Mouse (Mus musculus) gastrocnemius, postnatal 4 days (tissue): Measurements from ENCODE around the gene Nbas. TPM values are rescaled to one million over a fixed set of nuclear protein-coding genes. Genes with fewer than 3 reads are reported as not detected.

ENCODE experiments used
- DNase-seq, 2 experiments: peaks; one replicate each; pipeline ENCODE4 v3.0.0; 2021 to 2022; ENCODE audit warnings: low spot score in 2 of 2, mixed read lengths in 2 of 2
- total RNA-seq, 2 experiments: library from RNA; stranded (reverse); gene quantifications; 2 replicates each; pipeline ENCODE4 v1.2.3; 2021

The Nbas gene
- total RNA-seq, 2 experiments from 2014 or later: 21.7 to 22.9 TPM

GRCm38 (mm10) chr12:13613041-13613440 lies 344.1 kb downstream of the Nbas start:
- no peak for DNase-seq

DNA sequence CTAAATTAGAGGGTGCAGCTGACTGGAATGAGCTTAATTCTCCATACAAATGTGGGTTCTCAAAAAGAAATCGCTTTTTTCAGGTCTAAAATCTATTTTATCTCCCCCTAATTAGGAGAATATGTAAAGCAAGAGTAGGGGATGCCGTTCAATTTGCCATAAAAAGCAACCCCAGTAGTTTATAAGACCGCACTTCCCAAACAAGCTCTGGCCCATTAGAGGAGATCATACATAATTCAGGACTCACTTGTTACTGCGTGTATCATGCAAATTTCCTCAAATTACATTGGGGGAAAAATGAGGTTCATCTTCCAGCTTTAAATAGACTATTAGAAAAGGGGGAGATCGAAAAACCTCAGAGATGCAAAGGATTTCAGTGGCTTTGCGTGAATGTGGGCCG lies 346.7 kb downstream of the Nbas start:
- no peak for DNase-seq

GRCm38 (mm10) chr12:13622150-13622822 lies 353.4 kb downstream of the Nbas start:
- DNase-seq: no peak

DNA sequence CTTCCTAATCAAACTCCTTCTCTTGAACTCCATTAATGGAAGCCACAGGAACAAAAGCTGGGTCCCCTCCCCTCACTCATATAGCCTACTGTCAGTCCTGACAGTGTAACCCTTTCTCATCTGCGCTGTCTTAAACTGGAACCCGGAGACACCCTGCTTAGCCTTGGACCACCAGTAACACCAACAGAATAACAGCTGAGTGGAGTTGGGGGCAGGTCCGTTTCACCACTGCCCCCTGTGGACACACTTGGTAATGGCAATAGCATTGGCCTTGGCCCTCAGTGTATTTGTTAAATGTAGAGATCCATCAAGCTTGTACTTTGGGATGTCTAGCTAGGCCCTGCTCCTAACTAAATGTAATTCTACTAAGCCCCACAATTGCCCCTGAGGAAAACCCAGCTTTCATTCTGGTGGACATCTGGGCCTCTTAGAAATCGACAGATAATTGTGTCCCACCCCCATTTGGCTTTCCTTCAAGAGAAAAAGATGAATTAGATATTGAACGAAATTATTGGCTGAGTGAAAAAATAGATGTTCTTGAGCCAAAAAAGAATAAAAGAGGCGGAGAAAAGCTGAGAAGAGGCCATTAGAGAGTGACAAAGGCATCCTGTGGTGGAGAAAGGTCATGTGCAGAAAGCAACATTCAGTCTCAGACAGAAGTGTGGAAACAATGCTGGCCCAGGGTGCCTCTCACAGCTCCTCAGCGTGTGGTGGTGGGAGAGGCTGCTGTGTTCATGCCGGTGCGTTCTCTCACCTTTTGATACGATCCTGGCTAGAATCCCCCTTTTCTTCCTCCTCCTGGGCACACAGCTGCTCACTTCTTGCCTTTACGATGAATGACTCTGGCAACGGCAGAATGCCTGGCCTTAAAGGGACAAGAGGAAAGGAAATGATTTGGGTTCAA lies 358.1 kb downstream of the Nbas start:
- no peak for DNase-seq

Other genes starting within 250 kb of the Nbas start
- gene Ddx1, start 19.9 kb upstream of the Nbas start, total RNA-seq: 100 to 1,000 TPM; 106 to 109 TPM